Mouse (Mus musculus) 3134 (cell line): ENCODE data around the gene Ldlrad1.
A peak's percentile ranks its signal among the peaks of the same experiment; 100 is the strongest.

ENCODE experiments used
- DNase-seq: peaks from one replicate; pipeline ENCODE4 v3.0.0-alpha.2; 2011; ENCODE audit warnings: low spot score; ENCODE audit not compliant: insufficient read length; ENCODE audit errors: extremely low read depth

Ldlrad1 gene

DNA sequence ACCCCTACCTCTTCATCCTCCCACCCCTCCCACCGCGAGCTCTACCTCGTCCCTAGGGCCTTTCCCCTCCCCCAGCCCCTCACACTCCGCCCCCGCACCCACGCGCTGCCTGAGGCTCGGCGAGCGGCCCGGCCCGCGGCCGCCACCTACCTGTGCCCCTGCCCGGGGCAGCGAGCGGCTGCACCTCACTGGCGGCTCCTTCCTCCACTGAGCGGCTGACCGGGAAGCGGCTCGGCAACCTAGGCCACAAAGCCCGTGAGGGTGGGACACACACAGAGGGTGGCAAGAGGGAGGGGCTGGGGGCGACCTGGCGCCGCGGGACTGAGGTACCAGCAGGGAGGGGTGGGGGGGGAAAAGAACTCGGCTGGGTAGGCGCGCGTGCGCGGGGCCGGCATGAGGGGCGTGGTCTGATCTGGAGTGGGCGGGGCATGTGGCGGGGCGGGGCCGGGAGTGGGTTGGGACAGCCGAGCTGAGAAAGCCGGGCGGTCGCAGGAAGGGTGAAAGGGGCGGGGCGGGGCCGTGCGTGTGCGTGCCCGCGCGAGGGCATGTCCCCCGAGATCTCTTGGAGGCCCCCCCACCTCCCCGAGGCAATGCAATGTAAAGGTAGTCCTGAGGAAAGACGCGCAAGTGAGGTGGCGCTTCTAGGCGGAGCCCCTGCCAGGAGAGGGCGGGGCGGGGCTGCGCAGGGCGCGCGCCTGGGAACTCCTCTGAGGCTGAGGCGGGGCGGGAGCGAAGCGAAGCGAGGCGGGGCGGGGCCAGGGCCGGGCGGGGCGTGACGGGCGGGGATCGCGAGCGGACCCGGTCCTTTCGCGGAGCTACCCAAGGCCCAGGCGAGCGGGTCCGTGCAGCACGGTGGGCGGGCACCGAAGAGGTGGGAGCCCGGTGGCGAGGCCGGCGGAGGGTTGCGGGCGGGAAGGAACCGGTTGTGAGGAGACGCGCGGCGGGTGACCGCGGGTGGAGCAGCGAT lies 44.4 kb downstream of the Ldlrad1 start, which contains the start of the genes Lrrc42 and Hspb11:
Gene Lrrc42 (minus strand): TSS at position 408 of the 967 bp plus-strand sequence.
Gene Hspb11 (plus strand): TSS at position 469 of the 967 bp plus-strand sequence.
- DNase-seq: peak; percentile 97

DNA sequence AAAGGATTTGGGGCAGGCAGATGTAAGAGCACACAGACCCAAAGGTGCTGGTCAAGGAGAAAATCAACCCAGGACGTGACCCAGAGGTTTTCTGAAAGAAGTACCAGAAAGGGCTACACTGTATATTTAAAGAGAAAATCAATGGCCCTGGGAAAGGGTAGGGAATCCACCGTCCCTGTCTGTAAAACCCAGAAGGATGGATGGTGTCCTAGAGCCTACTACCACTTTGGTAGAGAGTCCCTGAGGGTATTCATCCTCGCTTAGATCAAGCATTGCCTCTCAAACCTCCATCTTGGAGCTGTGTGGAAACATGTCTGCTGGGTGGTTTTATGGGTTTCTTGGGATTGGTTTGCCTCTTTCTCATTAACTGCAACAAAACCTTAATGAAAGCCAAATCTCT lies 45.4 kb downstream of the Ldlrad1 start:
- no peak for DNase-seq

GRCm38 (mm10) chr4:107260001-107260400 lies 51.0 kb downstream of the Ldlrad1 start:
- DNase-seq: no peak
